Mouse (Mus musculus): ENCODE measurements around the gene Krtcap2.
A peak's percentile ranks its signal among the peaks of the same experiment; 100 is the strongest.

The Krtcap2 gene

GRCm38 (mm10) chr3:89284261-89284660 lies 38.5 kb downstream of the Krtcap2 start:
- no peak for DNase-seq

- DNase-seq = no peak
These were observed 39.8 kb downstream of the Krtcap2 start for GRCm38 (mm10) chr3:89285526-89285925.

- DNase-seq = no peak
These were observed 41.5 kb downstream of the Krtcap2 start for GRCm38 (mm10) chr3:89287286-89287685.

GRCm38 (mm10) chr3:89288503-89288928 lies 42.8 kb downstream of the Krtcap2 start:
- DNase-seq = peak in 1 of 2 experiments; percentile 20

- DNase-seq = no peak
These were observed 46.1 kb downstream of the Krtcap2 start for GRCm38 (mm10) chr3:89291874-89292273.

- DNase-seq = no peak
These were observed 46.5 kb downstream of the Krtcap2 start for GRCm38 (mm10) chr3:89292303-89292702.

GRCm38 (mm10) chr3:89293247-89293918 lies 47.6 kb downstream of the Krtcap2 start:
- peak; percentile 33 to 54 for DNase-seq

GRCm38 (mm10) chr3:89294195-89294594 lies 48.4 kb downstream of the Krtcap2 start:
- DNase-seq = no peak

- no peak for DNase-seq
These were observed 50.0 kb downstream of the Krtcap2 start for GRCm38 (mm10) chr3:89295685-89296230.

GRCm38 (mm10) chr3:89296761-89297396 lies 51.1 kb downstream of the Krtcap2 start:
- peak in 1 of 2 experiments; percentile 23 for DNase-seq

GRCm38 (mm10) chr3:89298908-89299307 lies 53.1 kb downstream of the Krtcap2 start:
- no peak for DNase-seq

- peak in 1 of 2 experiments; percentile 25 for DNase-seq
These were observed 53.7 kb downstream of the Krtcap2 start for GRCm38 (mm10) chr3:89299499-89299898.
